Mouse (Mus musculus): ENCODE data around the gene Pink1. TPM values are rescaled to one million over a fixed set of nuclear protein-coding genes. Genes with fewer than 3 reads are reported as not detected.

The Pink1 gene
- polyA plus RNA-seq, 1 experiment from 2014 or later, result 105 TPM

- no peak overlapping the region for H3K9ac ChIP-seq
- no peaks in the 10 kb centered on the region for H3K9me3 ChIP-seq
- H3K36me3 ChIP-seq (replicated peaks), result no peaks in the 10 kb centered on the region
- no peaks in the 10 kb centered on the region for H3K27me3 ChIP-seq (replicated peaks)
- H3K27ac ChIP-seq, result no peak overlapping the region
- WGBS, result 70% methylated on average over 14 of the region's 14 CpGs
- no peak for ATAC-seq (replicated peaks)
- H3K4me2 ChIP-seq, result no peak overlapping the region
- peaks cover 9% of the 10 kb centered on the region; the same call in 1 of the 2 replicates for H3K4me1 ChIP-seq
- H3K4me3 ChIP-seq, result no peak overlapping the region
Measured at GRCm38 (mm10) chr4:138272011-138272997, 53.8 kb downstream of the Pink1 start.

GRCm38 (mm10) chr4:138267869-138268268 lies 58.2 kb downstream of the Pink1 start:
- Histone ChIP-seq H3K27ac (no peak overlapping the region), H3K9me3 (no peaks in the 10 kb centered on the region), H3K4me1 (peaks cover 11% of the 10 kb centered on the region), H3K36me3 (replicated peaks) (no peaks in the 10 kb centered on the region), H3K4me2 (no peak overlapping the region), H3K9ac (no peak overlapping the region), H3K4me3 (no peak overlapping the region), H3K27me3 (replicated peaks) (0 out of 2 replicates have a peak, but pooled peaks cover 10% of the 10 kb centered on the region)
- 92% methylated on average over 10 of the region's 10 CpGs for WGBS
- ATAC-seq (replicated peaks), result no peak

Small RNAs within 50 kb of the gene (microRNA-seq; reads per million reads assigned to microRNA genes)
- not detected for gene Gm27646
- gene Mir7019, result 1.3 reads per million

Other genes with a start within 250 kb of the Pink1 start
- 205 and 219 TPM in 2 replicates for gene Hp1bp3, start 110.0 kb downstream of the Pink1 start, polyA plus RNA-seq (2015; fragmentation: Nextera tagmentation; extraction: Ambion mirVana)
- 17.0 and 17.4 TPM in 2 replicates for gene Sh2d5, start 75.9 kb downstream of the Pink1 start, polyA plus RNA-seq (2015; fragmentation: Nextera tagmentation; extraction: Ambion mirVana)
- 2.8 and 3.8 TPM in 2 replicates for gene Kif17, start 75.9 kb downstream of the Pink1 start, polyA plus RNA-seq (2015; fragmentation: Nextera tagmentation; extraction: Ambion mirVana)
- 203 and 212 TPM in 2 replicates for gene Ddost, start 21.6 kb downstream of the Pink1 start, polyA plus RNA-seq (2015; fragmentation: Nextera tagmentation; extraction: Ambion mirVana)
- 4.4 and 4.6 TPM in 2 replicates for gene Cda, start 41.7 kb upstream of the Pink1 start, polyA plus RNA-seq (2015; fragmentation: Nextera tagmentation; extraction: Ambion mirVana)
- 9.1 and 11.1 TPM in 2 replicates for gene Fam43b, start 70.2 kb upstream of the Pink1 start, polyA plus RNA-seq (2015; fragmentation: Nextera tagmentation; extraction: Ambion mirVana)
- gene Mul1, start 108.4 kb upstream of the Pink1 start, polyA plus RNA-seq (2015; fragmentation: Nextera tagmentation; extraction: Ambion mirVana), result 18.5 and 21.5 TPM in 2 replicates
- 14.8 and 15.7 TPM in 2 replicates for gene Camk2n1, start 128.0 kb upstream of the Pink1 start, polyA plus RNA-seq (2015; fragmentation: Nextera tagmentation; extraction: Ambion mirVana)